Mouse (Mus musculus) liver, embryonic 13.5 days (tissue): ENCODE data around the gene Adamts9. TPM values are rescaled to one million over a fixed set of nuclear protein-coding genes. Genes with fewer than 3 reads are reported as not detected.
A peak's percentile ranks its signal among the peaks of the same experiment; 100 is the strongest.

Experiments
- ATAC-seq: fragments of 200-750 bp; cut with Nextera tagmentation; 2 replicates; pipeline ENCODE4 v1.8.0; 2017; ENCODE audit warnings: low read depth, mild to moderate bottlenecking, moderate number of reproducible peaks, moderate library complexity
- DNase-seq: peaks from one replicate; pipeline ENCODE4 v3.0.0; 2022
- H3K27ac ChIP-seq: fragments of 300-500 bp; sonication (generic); 2 replicates; pipeline ENCODE4 v1.5.1; 2015; ENCODE audit warnings: moderate library complexity, mild to moderate bottlenecking, inconsistent platforms
- H3K27me3 ChIP-seq: fragments of 300-500 bp; sonication (generic); 2 replicates; pipeline ENCODE4 v1.6.1; 2015; ENCODE audit warnings: mild to moderate bottlenecking, inconsistent platforms
- H3K36me3 ChIP-seq: fragments of 300-500 bp; sonication (generic); 2 replicates; pipeline ENCODE4 v1.6.1; 2015; ENCODE audit warnings: mild to moderate bottlenecking, inconsistent platforms
- H3K4me1 ChIP-seq: fragments of 300-500 bp; sonication (generic); replicated peaks from 2 replicates; pipeline ENCODE4 v1.6.1; 2015; ENCODE audit warnings: inconsistent platforms
- H3K4me2 ChIP-seq: fragments of 300-500 bp; sonication (generic); 2 replicates; pipeline ENCODE4 v1.6.1; 2015; ENCODE audit warnings: inconsistent platforms, mild to moderate bottlenecking, moderate library complexity
- H3K4me3 ChIP-seq: fragments of 300-500 bp; sonication (generic); replicated peaks from 2 replicates; pipeline ENCODE4 v1.5.1; 2015; ENCODE audit warnings: mild to moderate bottlenecking, inconsistent platforms
- H3K9ac ChIP-seq: fragments of 300-500 bp; sonication (generic); 2 replicates; pipeline ENCODE4 v1.6.1; 2015; ENCODE audit warnings: mild to moderate bottlenecking, inconsistent platforms
- H3K9me3 ChIP-seq: fragments of 300-500 bp; sonication (generic); replicated peaks from 2 replicates; pipeline ENCODE4 v1.6.1; 2016; ENCODE audit warnings: inconsistent platforms
- WGBS: fragments of 180-500 bp; shearing (Covaris S2); methylation state at CpG from one replicate; pipeline ENCODE4 v1.1.7; 2015; ENCODE audit not compliant: insufficient replicate concordance; 5-methylcytosine and 5-hydroxymethylcytosine counted together
- polyA plus RNA-seq: library from polyadenylated mRNA; unstranded; fragments of >200 nt; fragmentation: Nextera tagmentation; extraction: Ambion mirVana; gene quantifications from 2 replicates; pipeline ENCODE4 v1.2.1, GENCODE M21; 2015

Gene Adamts9
- polyA plus RNA-seq, 1 experiment from 2014 or later, result 0.91 TPM

DNA sequence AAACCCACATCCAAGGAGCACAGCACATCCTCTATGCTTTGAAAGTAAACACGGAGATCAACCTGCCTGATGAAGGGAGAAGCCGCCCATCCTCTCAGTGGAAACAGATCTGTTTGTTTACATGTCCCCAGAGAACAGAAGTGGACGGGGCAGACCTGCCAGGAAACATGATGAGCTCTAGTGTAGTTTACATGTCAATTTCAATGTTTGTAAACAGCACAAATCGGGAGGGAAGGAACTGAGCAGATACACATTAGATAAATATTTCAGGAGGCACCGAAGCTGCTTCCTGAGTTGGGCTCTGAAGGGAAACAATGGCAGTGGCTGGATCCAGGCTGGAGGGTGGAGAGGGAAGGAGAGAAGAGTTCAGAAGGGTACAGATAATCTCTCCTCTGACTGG lies 187.5 kb downstream of the Adamts9 start:
- ATAC-seq (no peak), DNase-seq (no peak)
- 23% methylated on average over 5 of the region's 5 CpGs for WGBS
- Histone ChIP-seq H3K4me1 (no peaks in the 10 kb centered on the region), H3K9me3 (no peaks in the 10 kb centered on the region), H3K4me2 (no peak overlapping the region), H3K4me3 (no peak overlapping the region), H3K27me3 (no peaks in the 10 kb centered on the region), H3K9ac (no peak overlapping the region), H3K36me3 (no peaks in the 10 kb centered on the region), H3K27ac (no peak overlapping the region)

DNA sequence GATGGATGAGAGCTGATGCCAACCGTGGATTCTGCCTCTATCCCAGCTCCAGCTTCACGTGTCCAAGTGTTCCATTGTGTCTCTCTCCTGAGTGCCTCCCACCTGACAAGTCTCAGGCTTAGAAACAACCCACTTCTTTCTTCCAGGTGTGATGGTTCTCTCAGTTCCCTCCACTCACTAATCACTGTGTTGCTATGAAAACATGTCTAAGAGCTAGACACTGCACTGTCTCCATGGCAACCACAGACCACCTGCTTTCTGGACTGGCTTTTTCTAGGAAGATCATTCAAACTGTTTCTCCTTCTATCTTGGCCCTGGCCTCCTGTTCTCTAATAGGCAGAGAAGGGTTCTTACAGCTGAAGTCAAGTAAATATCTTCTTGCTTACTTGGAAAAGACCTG lies 190.6 kb downstream of the Adamts9 start:
- ATAC-seq (no peak), DNase-seq (no peak)
- H3K9me3 ChIP-seq, result no peaks in the 10 kb centered on the region
- H3K36me3 ChIP-seq, result no peaks in the 10 kb centered on the region
- H3K4me3 ChIP-seq, result no peak overlapping the region
- H3K4me1 ChIP-seq, result no peaks in the 10 kb centered on the region
- H3K27ac ChIP-seq, result no peak overlapping the region
- H3K4me2 ChIP-seq, result no peak overlapping the region
- H3K27me3 ChIP-seq, result no peaks in the 10 kb centered on the region
- 76% methylated on average over 2 of the region's 2 CpGs for WGBS
- H3K9ac ChIP-seq, result no peak overlapping the region

DNA sequence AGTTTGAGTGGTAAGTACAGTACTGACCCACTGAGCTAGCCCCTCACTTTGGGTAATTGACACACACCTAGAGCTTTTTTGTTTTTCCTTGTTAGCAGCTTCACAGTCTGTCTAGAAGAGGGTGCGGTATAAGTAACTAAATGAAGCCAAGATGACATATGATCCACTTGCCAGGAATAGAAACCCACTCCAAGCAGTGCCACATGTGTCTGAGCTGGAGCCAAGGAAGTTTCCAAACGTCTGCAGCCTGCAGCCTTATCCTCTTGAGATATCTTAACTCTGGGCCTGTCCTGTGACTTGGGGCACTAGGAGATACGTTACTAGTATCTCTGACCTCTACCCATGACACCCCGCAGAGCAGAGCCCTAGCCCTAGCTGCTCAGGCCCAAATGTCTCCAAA lies 193.9 kb downstream of the Adamts9 start:
- Histone ChIP-seq H3K36me3 (no peaks in the 10 kb centered on the region), H3K9ac (no peak overlapping the region), H3K4me1 (no peaks in the 10 kb centered on the region), H3K9me3 (no peaks in the 10 kb centered on the region), H3K27ac (no peak overlapping the region), H3K4me2 (no peak overlapping the region), H3K4me3 (no peak overlapping the region), H3K27me3 (no peaks in the 10 kb centered on the region)
- ATAC-seq, result no peak
- no peak for DNase-seq
- WGBS, result 50% methylated on average over 4 of the region's 4 CpGs

DNA sequence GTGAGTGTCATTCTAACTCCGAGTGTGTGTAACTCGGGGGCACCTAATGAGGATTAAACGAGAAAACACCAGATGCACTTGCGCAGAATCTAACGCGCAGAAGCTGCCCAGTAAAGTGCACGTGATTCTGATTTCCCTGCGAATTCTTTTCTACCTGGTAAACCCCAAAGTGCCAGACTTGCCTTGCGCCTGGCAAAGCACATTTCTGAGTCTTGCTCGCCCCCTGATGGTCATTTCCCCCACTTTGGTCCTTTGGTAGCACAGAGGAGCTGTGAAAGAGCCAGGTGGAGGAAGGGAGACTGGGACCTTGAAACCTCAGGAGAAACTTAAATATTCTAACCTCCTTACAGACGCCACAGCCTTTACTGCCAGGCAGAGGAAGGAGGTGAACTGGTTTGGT lies 199.7 kb downstream of the Adamts9 start:
- H3K4me3 ChIP-seq, result no peak overlapping the region
- no peaks in the 10 kb centered on the region for H3K9me3 ChIP-seq

DNA sequence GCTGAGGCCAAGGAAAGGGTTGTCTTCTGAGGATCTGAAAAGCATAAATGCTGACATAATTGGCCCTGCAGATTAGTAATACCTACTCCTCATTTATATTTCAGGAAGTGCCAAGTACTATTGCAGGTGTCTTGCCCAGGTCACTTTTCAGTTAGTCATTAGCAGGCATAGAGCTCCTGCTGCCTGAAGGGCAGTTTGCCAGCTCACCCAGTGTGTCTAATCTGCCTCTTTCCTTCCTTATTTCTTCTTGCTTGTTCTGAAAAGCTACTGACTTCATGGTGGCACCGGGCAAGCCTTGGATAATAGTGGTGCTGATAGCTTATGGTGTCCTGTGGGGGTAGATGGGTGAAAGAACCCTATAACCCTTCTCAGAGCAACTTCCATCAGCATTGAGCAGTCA lies 206.2 kb downstream of the Adamts9 start:
- no peaks in the 10 kb centered on the region for H3K27me3 ChIP-seq
- no peak overlapping the region for H3K4me3 ChIP-seq
- no peaks in the 10 kb centered on the region for H3K36me3 ChIP-seq
- H3K4me2 ChIP-seq, result no peak overlapping the region
- ATAC-seq (no peak), DNase-seq (no peak)
- WGBS, result 65% methylated on average over 1 of the region's 1 CpGs
- no peak overlapping the region for H3K9ac ChIP-seq
- H3K4me1 ChIP-seq, result no peaks in the 10 kb centered on the region
- no peaks in the 10 kb centered on the region for H3K9me3 ChIP-seq
- no peak overlapping the region for H3K27ac ChIP-seq

More for the DNA sequence above, 199.7 kb downstream of the Adamts9 start:
- ATAC-seq, result no peak
- WGBS, result 22% methylated on average over 11 of the region's 11 CpGs
- H3K27ac ChIP-seq, result no peak overlapping the region
- no peaks in the 10 kb centered on the region for H3K27me3 ChIP-seq
- no peak overlapping the region for H3K4me2 ChIP-seq
- H3K4me1 ChIP-seq, result no peaks in the 10 kb centered on the region
- H3K9ac ChIP-seq, result no peak overlapping the region
- H3K36me3 ChIP-seq, result no peaks in the 10 kb centered on the region
- no peak for DNase-seq

DNA sequence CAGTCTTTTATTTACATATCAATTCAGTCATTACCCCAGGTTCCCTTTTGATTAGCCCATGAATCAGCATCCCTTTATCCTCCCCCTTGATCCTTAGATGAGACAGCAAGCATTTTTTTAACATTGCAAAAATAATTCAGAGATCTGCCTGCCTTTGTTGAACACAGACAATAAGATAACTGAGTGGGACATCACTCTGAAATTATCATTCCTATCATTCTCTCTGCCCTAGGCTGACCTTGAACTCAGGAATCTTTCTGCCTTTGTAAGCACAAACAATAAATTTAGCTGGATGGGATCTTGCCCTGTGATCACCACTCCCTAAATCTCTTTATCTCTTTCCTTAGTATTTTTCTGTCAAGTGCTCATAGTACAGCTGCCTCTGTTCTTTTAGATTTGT lies 209.6 kb downstream of the Adamts9 start:
- H3K4me1 ChIP-seq, result no peaks in the 10 kb centered on the region
- no peaks in the 10 kb centered on the region for H3K9me3 ChIP-seq
- H3K27me3 ChIP-seq, result no peaks in the 10 kb centered on the region
- ATAC-seq (no peak), DNase-seq (no peak)
- no peaks in the 10 kb centered on the region for H3K36me3 ChIP-seq
- no peak overlapping the region for H3K27ac ChIP-seq
- no peak overlapping the region for H3K4me2 ChIP-seq
- H3K9ac ChIP-seq, result no peak overlapping the region
- H3K4me3 ChIP-seq, result no peak overlapping the region

DNA sequence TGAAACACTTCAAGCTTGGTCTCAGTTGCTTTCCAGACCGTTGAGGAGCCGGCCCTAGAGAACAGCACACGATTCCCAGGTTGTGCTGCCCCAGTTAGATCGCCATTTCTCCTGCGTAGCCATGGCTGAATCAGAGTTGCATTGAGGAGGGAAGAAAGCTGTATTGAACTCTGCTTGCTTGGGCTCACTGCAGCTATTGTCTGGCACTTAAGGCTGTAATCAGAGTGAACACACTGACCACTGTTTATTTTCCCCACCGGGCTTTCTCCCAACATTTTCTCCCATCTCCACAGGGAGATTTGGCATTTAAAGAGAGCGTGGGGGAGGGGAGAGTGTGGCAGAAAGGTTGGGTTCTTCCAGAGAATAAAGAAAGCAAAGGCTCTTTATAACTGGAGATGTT lies 214.8 kb downstream of the Adamts9 start:
- no peak overlapping the region for H3K4me2 ChIP-seq
- no peak overlapping the region for H3K27ac ChIP-seq
- no peak for ATAC-seq
- H3K4me1 ChIP-seq, result no peaks in the 10 kb centered on the region
- no peaks in the 10 kb centered on the region for H3K9me3 ChIP-seq
- H3K27me3 ChIP-seq, result no peaks in the 10 kb centered on the region
- H3K36me3 ChIP-seq, result no peaks in the 10 kb centered on the region
- 42% methylated on average over 7 of the region's 7 CpGs for WGBS
- no peak for DNase-seq
- no peak overlapping the region for H3K9ac ChIP-seq
- H3K4me3 ChIP-seq, result no peak overlapping the region

DNA sequence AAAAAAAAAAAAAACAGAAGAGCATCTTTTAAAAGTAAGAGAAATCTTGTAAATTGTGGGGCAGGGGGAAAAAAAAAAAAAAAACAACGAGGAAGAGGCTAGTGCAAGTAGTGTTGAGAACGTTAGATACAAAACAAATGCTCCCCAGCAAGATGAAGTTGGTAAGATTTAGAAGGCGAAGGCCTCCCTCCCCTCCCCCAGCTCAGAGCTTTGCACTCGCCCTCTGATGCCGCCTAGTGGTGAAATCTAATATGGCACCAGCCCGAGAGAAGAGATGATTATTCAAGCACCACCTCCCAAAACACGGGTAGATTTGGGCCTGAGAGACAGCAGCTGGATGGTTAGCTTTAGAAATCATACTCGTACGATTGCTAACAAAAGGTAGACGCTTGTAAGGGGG lies 215.2 kb downstream of the Adamts9 start:
- no peaks in the 10 kb centered on the region for H3K4me1 ChIP-seq
- H3K4me3 ChIP-seq, result no peak overlapping the region
- H3K36me3 ChIP-seq, result no peaks in the 10 kb centered on the region
- 3% methylated on average over 10 of the region's 10 CpGs for WGBS
- no peak overlapping the region for H3K9ac ChIP-seq
- H3K4me2 ChIP-seq, result no peak overlapping the region
- ATAC-seq, result no peak
- DNase-seq, result peak; percentile 12
- H3K27ac ChIP-seq, result no peak overlapping the region
- no peaks in the 10 kb centered on the region for H3K27me3 ChIP-seq
- no peaks in the 10 kb centered on the region for H3K9me3 ChIP-seq

DNA sequence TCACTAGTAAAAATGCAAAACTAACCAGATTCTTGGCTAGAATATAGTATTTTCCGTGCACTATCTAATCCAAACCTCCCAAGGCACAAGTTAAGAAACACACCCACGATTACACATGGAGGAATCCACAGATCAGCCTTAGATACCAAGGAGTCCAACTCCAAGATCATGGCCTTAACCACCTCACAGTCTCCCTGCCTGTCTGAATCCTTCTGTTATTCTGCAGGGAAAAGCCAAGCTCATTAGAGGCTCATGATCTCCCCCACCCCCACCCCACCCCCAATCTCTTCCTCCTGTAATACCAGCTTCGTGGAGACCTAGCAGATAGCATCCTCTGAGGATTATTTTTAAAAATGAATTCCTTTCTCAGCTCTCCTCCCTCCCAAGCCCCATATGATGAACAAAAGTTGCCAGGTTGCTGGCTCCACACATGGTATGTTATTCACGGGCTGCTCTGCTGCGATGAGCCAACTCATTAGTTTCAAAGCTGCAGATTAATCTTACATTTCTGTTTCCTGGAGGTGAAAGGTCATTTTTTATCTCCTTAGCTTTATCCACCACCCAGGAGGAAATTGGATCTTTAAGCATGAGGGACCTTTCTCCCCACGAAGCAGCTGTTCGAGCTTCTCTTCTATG lies 215.8 kb downstream of the Adamts9 start:
- H3K9me3 ChIP-seq, result no peaks in the 10 kb centered on the region
- no peak overlapping the region for H3K9ac ChIP-seq
- no peaks in the 10 kb centered on the region for H3K4me1 ChIP-seq
- no peak overlapping the region for H3K27ac ChIP-seq
- H3K4me2 ChIP-seq, result no peak overlapping the region
- no peak overlapping the region for H3K4me3 ChIP-seq
- WGBS, result 19% methylated on average over 7 of the region's 7 CpGs
- DNase-seq, result no peak
- ATAC-seq, result no peak
- no peaks in the 10 kb centered on the region for H3K36me3 ChIP-seq
- no peaks in the 10 kb centered on the region for H3K27me3 ChIP-seq

DNA sequence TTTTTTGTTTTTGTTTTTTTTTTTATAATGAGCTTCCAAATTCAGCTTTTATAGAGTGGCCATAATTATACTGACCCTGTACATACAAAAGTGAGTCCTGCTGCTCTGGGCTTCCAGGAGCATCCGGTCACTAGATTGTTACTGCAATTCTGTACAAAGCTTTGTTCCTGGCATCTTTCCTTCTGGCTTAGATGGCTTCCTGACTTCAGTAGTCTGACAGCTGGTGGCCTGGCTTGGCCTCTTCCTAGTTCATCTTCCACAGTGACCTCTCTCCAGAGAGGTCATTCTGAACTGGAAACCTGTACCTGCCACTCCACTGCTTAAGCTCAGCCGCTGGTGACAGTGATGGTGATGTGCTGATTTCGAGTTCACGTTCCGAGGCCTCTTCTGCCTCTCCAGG lies 217.2 kb downstream of the Adamts9 start:
- Histone ChIP-seq H3K9ac (no peak overlapping the region), H3K36me3 (no peaks in the 10 kb centered on the region), H3K27me3 (no peaks in the 10 kb centered on the region), H3K9me3 (no peaks in the 10 kb centered on the region), H3K4me3 (no peak overlapping the region), H3K4me2 (no peak overlapping the region), H3K4me1 (no peaks in the 10 kb centered on the region), H3K27ac (no peak overlapping the region)
- 56% methylated on average over 5 of the region's 5 CpGs for WGBS
- no peak for DNase-seq
- no peak for ATAC-seq

DNA sequence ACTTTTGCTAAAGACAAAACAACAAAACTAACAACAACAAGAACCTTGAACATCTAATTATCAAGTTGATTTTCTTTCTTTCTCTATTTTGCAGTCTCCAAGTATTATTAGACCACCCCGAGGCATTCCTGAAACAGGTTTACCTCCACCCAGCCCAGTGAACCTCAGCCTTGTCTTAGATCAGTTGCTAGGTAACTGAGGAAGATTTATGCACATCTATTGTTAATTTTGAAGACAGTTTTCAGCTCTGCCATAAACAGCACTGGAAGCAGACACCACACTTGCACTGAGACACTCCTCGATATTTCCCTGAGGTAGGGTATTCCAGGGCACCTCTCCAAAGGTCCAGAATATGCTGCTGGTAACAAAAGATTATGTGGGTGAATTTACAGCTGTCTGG lies 218.9 kb downstream of the Adamts9 start:
- no peak overlapping the region for H3K9ac ChIP-seq
- no peaks in the 10 kb centered on the region for H3K27me3 ChIP-seq
- H3K4me1 ChIP-seq, result no peaks in the 10 kb centered on the region
- H3K27ac ChIP-seq, result no peak overlapping the region
- no peak overlapping the region for H3K4me2 ChIP-seq
- H3K9me3 ChIP-seq, result no peaks in the 10 kb centered on the region
- WGBS, result 56% methylated on average over 2 of the region's 2 CpGs
- ATAC-seq (no peak), DNase-seq (no peak)
- no peak overlapping the region for H3K4me3 ChIP-seq
- no peaks in the 10 kb centered on the region for H3K36me3 ChIP-seq
